31 mouse cellular contexts compared by ENCODE assay signal in the genomic region with DNA sequence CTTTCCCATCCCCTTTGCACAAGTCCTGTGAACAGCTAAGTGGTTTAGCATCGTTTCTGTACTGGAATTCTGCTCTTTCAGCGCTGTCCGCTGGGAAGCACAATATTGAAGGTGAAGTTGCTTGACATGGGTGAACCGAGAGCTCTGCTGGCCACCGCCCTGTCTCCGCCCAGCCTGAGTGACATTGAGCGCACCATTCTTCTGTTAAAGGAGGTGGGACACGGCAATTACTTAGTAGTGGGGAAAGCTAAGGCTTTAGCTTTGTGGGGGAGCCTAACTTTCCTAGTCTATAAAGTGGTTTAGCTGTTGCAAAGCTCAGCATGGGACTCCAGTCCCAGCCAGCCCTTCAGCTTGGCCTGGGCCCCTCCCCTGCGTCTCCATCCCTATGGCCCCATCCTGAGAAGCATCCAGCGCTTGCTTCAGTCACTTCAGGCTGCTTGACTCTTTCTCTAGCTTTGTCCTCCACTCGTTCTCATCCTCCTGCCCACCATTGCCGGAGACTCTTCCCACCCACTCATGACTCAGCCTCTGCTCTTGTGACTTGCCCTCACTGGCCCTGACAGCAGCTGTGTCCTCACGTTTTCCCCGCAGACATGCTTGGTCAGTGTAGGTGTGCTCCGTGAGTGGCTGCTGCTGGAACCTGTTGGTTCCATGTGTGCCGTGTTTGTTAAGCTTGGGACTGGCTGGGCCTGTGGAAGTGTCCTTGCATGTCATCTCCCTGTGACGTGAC. TPM values are rescaled to one million over a fixed set of nuclear protein-coding genes. Genes with fewer than 3 reads are reported as not detected.
DNase-seq lines count a peak whose midpoint lies in the region; ATAC-seq and TF ChIP-seq lines count a peak whose summit lies in the region.
"Had no signal": no experiment of that assay in that cellular context is flagged by ENCODE, and none has a peak within 500 bp of the region (broad histone marks: within the 10 kb centered on the region; RNA-seq: fewer than 3 reads in every experiment).

No protein-coding gene starts in this region.

- 82% methylated on average over 17 of the region's 17 CpGs for WGBS in intestine, postnatal 0 days

- H3K4me1 ChIP-seq in E14TG2a.4 (replicated peaks; ENCODE audit: low read depth, low read length): peaks cover 31% of the 10 kb centered on the region
- H3K4me1 ChIP-seq in intestine, postnatal 0 days (replicated peaks; ENCODE audit: control insufficient read depth, insufficient read depth, low read length): no peaks in the 10 kb centered on the region
- H3K4me1 ChIP-seq: embryonic facial prominence, embryonic 10.5 days; embryonic facial prominence, embryonic 12.5 days; forebrain, embryonic 13.5 days; forebrain, embryonic 15.5 days had no signal

- H3ac ChIP-seq in myocyte (ENCODE audit: control insufficient read depth, insufficient read length): no peak overlapping the region

- TF ChIP-seq POLR2A in myocyte (IDR thresholded peaks at IDR 0.05; ENCODE audit: insufficient read length, low read depth): no peak

- H3K4me3 ChIP-seq in E14TG2a.4 (replicated peaks; ENCODE audit: low read length): peak overlapping the region; percentile 39; the same call in 1 of the 2 replicates
- H3K4me3 ChIP-seq in myocyte: no peak overlapping the region
- no peak overlapping the region for H3K4me3 ChIP-seq in intestine, postnatal 0 days (ENCODE audit: low read depth, low read length)
- H3K4me3 ChIP-seq: embryonic facial prominence, embryonic 10.5 days; embryonic facial prominence, embryonic 12.5 days; forebrain, embryonic 13.5 days; forebrain, embryonic 15.5 days had no signal

- H3K27me3 ChIP-seq in E14TG2a.4 (ENCODE audit: insufficient read depth, low read length) (peaks cover 3% of the 10 kb centered on the region; the same call in 1 of the 2 replicates), myocyte (ENCODE audit: control insufficient read depth, insufficient read depth, insufficient read length) (no peaks in the 10 kb centered on the region)
- no peaks in the 10 kb centered on the region for H3K27me3 ChIP-seq in intestine, postnatal 0 days (replicated peaks; ENCODE audit: control insufficient read depth, insufficient read depth, low read length)
- H3K27me3 ChIP-seq: embryonic facial prominence, embryonic 12.5 days; forebrain, embryonic 13.5 days; forebrain, embryonic 15.5 days; Patski had no signal

- intact Hi-C loops in heart, postnatal 36 days (cut with DNase I): no loop called here

- H3K27ac ChIP-seq in intestine, postnatal 0 days (ENCODE audit: low read depth, low read length): no peak overlapping the region
- H3K27ac ChIP-seq: embryonic facial prominence, embryonic 10.5 days; embryonic facial prominence, embryonic 12.5 days; forebrain, embryonic 13.5 days; forebrain, embryonic 15.5 days had no signal

- no peaks in the 10 kb centered on the region for H3K36me3 ChIP-seq in E14TG2a.4 (ENCODE audit: insufficient read depth, low read length)
- H3K36me3 ChIP-seq in myocyte (ENCODE audit: control insufficient read depth, insufficient read depth): no peaks in the 10 kb centered on the region
- H3K36me3 ChIP-seq in intestine, postnatal 0 days (ENCODE audit: control insufficient read depth, insufficient read depth): no peaks in the 10 kb centered on the region
- H3K36me3 ChIP-seq: embryonic facial prominence, embryonic 10.5 days; embryonic facial prominence, embryonic 12.5 days; forebrain, embryonic 15.5 days; G1E had no signal

- H3K4me2 ChIP-seq in myocyte (ENCODE audit: low read depth): peak overlapping the region; percentile 66
- no peak overlapping the region for H3K4me2 ChIP-seq in intestine, postnatal 0 days (replicated peaks; ENCODE audit: low read depth)
- H3K4me2 ChIP-seq: embryonic facial prominence, embryonic 12.5 days; forebrain, embryonic 13.5 days; forebrain, embryonic 15.5 days had no signal

- H3K9me3 ChIP-seq in E14TG2a.4 (ENCODE audit: low read length): peaks cover 21% of the 10 kb centered on the region
- peaks cover 6% of the 10 kb centered on the region; the same call in 1 of the 2 replicates for H3K9me3 ChIP-seq in intestine, postnatal 0 days (ENCODE audit: control insufficient read depth)
- H3K9me3 ChIP-seq: forebrain, embryonic 15.5 days had no signal

- DNase-seq in heart, adult 11 months: peak; percentile 80
- no peak for DNase-seq in heart, postnatal 36 days
- peak; percentile 23 for DNase-seq in R1 (ENCODE audit: low read depth, low spot score)
- DNase-seq in kidney, postnatal 10 days: no peak
- no peak for DNase-seq in adipocyte (ENCODE audit: low spot score)
- DNase-seq: adrenal gland, adult 2 months; adrenal gland, postnatal 10 days; adrenal gland, postnatal 25 days; B cell, adult 2 months; cerebellum, adult 11 months; cerebellum, adult 18-20 months; cerebellum, adult 9-10 months; cerebellum, postnatal 10 days; cerebellum, postnatal 25 days; forebrain, postnatal 0 days had no signal

- H3K79me2 ChIP-seq in myocyte (ENCODE audit: control insufficient read depth, insufficient read depth): no peaks in the 10 kb centered on the region

- TF ChIP-seq CTCF in E14TG2a.4 (conservative IDR thresholded peaks at IDR 0.05; ENCODE audit: low read length): no peak
- no peak for TF ChIP-seq CTCF in intestine, postnatal 0 days (IDR thresholded peaks at IDR 0.05; ENCODE audit: low read depth)

- no peak for ATAC-seq in intestine, postnatal 0 days
- ATAC-seq: activated CD4-positive, CD25-positive, alpha-beta regulatory T cell, adult 4 months; CD4-positive, CD25-positive, alpha-beta regulatory T cell, adult 4 months; forebrain, embryonic 13.5 days; forebrain, embryonic 15.5 days; forebrain, postnatal 0 days; Patski had no signal

- H3K9ac ChIP-seq in intestine, postnatal 0 days (ENCODE audit: low read depth, low read length): no peak overlapping the region
- H3K9ac ChIP-seq: embryonic facial prominence, embryonic 12.5 days; forebrain, embryonic 13.5 days; forebrain, embryonic 15.5 days; forebrain, postnatal 0 days had no signal

TF ChIP-seq in myocyte, 11 proteins besides CTCF, POLR2A, EP300 and RAD21:
- TF ChIP-seq MYOD1 (IDR thresholded peaks at IDR 0.05; ENCODE audit: control insufficient read depth in 1 of 3, insufficient read length in 2 of 3, low read depth in 2 of 3) (peak in 2 of 3 experiments; percentile 30 to 58), TCF3 (IDR thresholded peaks at IDR 0.05; ENCODE audit: insufficient read length, low read depth) (no peak)

RNA-seq across cellular contexts. Expression of a gene that starts 43.6 kb away (rescaled TPM):
- total RNA-seq in heart, postnatal 36 days (2021): under 1 TPM in 1 of 2 experiments, not detected in 1; 0.65 TPM
- not detected for polyA plus RNA-seq in myocyte (2012; fragmentation: generic; extraction: Trizol)
- polyA plus RNA-seq in intestine, postnatal 0 days (2015; fragmentation: Nextera tagmentation; extraction: Ambion mirVana): not detected in 2 replicates
- total RNA-seq: adrenal gland, adult 2 months; adrenal gland, postnatal 10 days; adrenal gland, postnatal 25 days; adrenal gland, postnatal 4 days; CH12.LX had no signal
- polyA plus RNA-seq: activated CD4-positive, CD25-positive, alpha-beta regulatory T cell, adult 4 months; adrenal gland, adult 2 months; brain, embryonic 14.5 days; CD4-positive, CD25-positive, alpha-beta regulatory T cell, adult 4 months; embryonic facial prominence, embryonic 10.5 days; embryonic facial prominence, embryonic 12.5 days; embryonic facial prominence, embryonic 14.5 days; forebrain, embryonic 11.5 days; forebrain, embryonic 13.5 days; forebrain, embryonic 15.5 days; G1E; Patski had no signal

RNA-seq across cellular contexts. Expression of a gene that starts 53.4 kb away (rescaled TPM):
- total RNA-seq in heart, postnatal 36 days (2021): under 1 TPM in 1 of 2 experiments, not detected in 1; 0.33 TPM
- 1.7 TPM for polyA plus RNA-seq in myocyte (2012; fragmentation: generic; extraction: Trizol)
- 0.04 TPM in 1 of 2 replicates, not detected in the other for polyA plus RNA-seq in intestine, postnatal 0 days (2015; fragmentation: Nextera tagmentation; extraction: Ambion mirVana)
- total RNA-seq: adrenal gland, postnatal 25 days; CH12.LX had no signal
- polyA plus RNA-seq: activated CD4-positive, CD25-positive, alpha-beta regulatory T cell, adult 4 months; adrenal gland, adult 2 months; CD4-positive, CD25-positive, alpha-beta regulatory T cell, adult 4 months; G1E had no signal

RNA-seq across cellular contexts. Expression of a gene that starts 58.0 kb away (rescaled TPM):
- total RNA-seq in heart, postnatal 36 days (2021): 1,000 to 10,000 TPM; 1,342 to 1,403 TPM
- 645 TPM for polyA plus RNA-seq in myocyte (2012; fragmentation: generic; extraction: Trizol)
- 1,268 and 1,348 TPM in 2 replicates for polyA plus RNA-seq in intestine, postnatal 0 days (2015; fragmentation: Nextera tagmentation; extraction: Ambion mirVana)

Comparison
In these comparisons a context has a peak if more than half of its experiments do, and no peak if none do; other contexts are left out.
1. DNase-seq: peak in heart, adult 11 months (single experiment) and R1 (single experiment); none in heart, postnatal 36 days (0 of 2), kidney, postnatal 10 days (single experiment) and adipocyte (single experiment).